Mouse (Mus musculus) myocyte (in vitro differentiated cells): ENCODE results near the gene Pskh1. TPM values are rescaled to one million over a fixed set of nuclear protein-coding genes. Genes with fewer than 3 reads are reported as not detected.

Experiments
- H3K27me3 ChIP-seq: one replicate; pipeline ENCODE4 v1.6.1; 2011; ENCODE audit not compliant: control insufficient read depth, insufficient read depth, insufficient read length
- H3K36me3 ChIP-seq: one replicate; pipeline ENCODE4 v1.6.1; 2011; ENCODE audit not compliant: control insufficient read depth, insufficient read depth
- H3K4me2 ChIP-seq: one replicate; pipeline ENCODE4 v1.6.1; 2011; ENCODE audit warnings: low read depth, control low read depth
- H3K4me3 ChIP-seq: one replicate; pipeline ENCODE4 v1.5.1; 2011; ENCODE audit warnings: mild to moderate bottlenecking, control low read depth, moderate library complexity
- H3K79me2 ChIP-seq: one replicate; pipeline ENCODE4 v1.6.1; 2011; ENCODE audit not compliant: control insufficient read depth, insufficient read depth
- H3ac ChIP-seq: one replicate; pipeline ENCODE4 v1.6.1; 2011; ENCODE audit not compliant: control insufficient read depth, insufficient read length
- CEBPB ChIP-seq: IDR thresholded peaks from 2 replicates; pipeline ENCODE4 v1.6.1; 2011; ENCODE audit warnings: mild to moderate bottlenecking, moderate library complexity; ENCODE audit not compliant: poor library complexity, insufficient read depth, severe bottlenecking
- E2F4 ChIP-seq: IDR thresholded peaks from one replicate; pipeline ENCODE4 v1.6.1; 2011; ENCODE audit warnings: mild to moderate bottlenecking, control low read depth, moderate library complexity; ENCODE audit not compliant: insufficient read depth
- MAX ChIP-seq: IDR thresholded peaks from one replicate; pipeline ENCODE4 v1.6.1; 2011; ENCODE audit warnings: low read depth, mild to moderate bottlenecking, control low read depth
- MYOD1 ChIP-seq, 3 experiments: IDR thresholded peaks; one replicate each; pipeline ENCODE4 v1.6.1; 2011; ENCODE audit warnings: control low read depth in 2 of 3, low read depth in 2 of 3, mild to moderate bottlenecking in 2 of 3, moderate library complexity in 1 of 3; ENCODE audit not compliant: insufficient read length in 2 of 3, control insufficient read depth in 1 of 3
- MYOG ChIP-seq, 3 experiments: IDR thresholded peaks; one replicate each; pipeline ENCODE4 v1.6.1; 2011; ENCODE audit warnings: control low read depth in 2 of 3, low read depth in 2 of 3, mild to moderate bottlenecking in 2 of 3; ENCODE audit not compliant: insufficient read length in 2 of 3, control insufficient read depth in 1 of 3, insufficient read depth in 1 of 3
- POLR2A ChIP-seq: IDR thresholded peaks from one replicate; pipeline ENCODE4 v1.6.1; 2011; ENCODE audit warnings: low read depth, mild to moderate bottlenecking, control low read depth, moderate library complexity; ENCODE audit not compliant: insufficient read length
- POLR2AphosphoS2 ChIP-seq: IDR thresholded peaks from one replicate; pipeline ENCODE4 v1.6.1; 2011; ENCODE audit warnings: low read depth, control low read depth; ENCODE audit not compliant: insufficient read length
- REST ChIP-seq: IDR thresholded peaks from one replicate; pipeline ENCODE4 v1.6.1; 2011; ENCODE audit warnings: mild to moderate bottlenecking, control low read depth, moderate library complexity; ENCODE audit not compliant: insufficient read depth, insufficient read length
- SRF ChIP-seq: IDR thresholded peaks from one replicate; pipeline ENCODE4 v1.6.1; 2011; ENCODE audit warnings: low read depth; ENCODE audit not compliant: control insufficient read depth, insufficient read length
- TCF12 ChIP-seq: IDR thresholded peaks from one replicate; pipeline ENCODE4 v1.6.1; 2011; ENCODE audit warnings: mild to moderate bottlenecking, control low read depth; ENCODE audit not compliant: poor library complexity, insufficient read depth, severe bottlenecking
- TCF3 ChIP-seq: IDR thresholded peaks from one replicate; pipeline ENCODE4 v1.6.1; 2011; ENCODE audit warnings: low read depth, control low read depth; ENCODE audit not compliant: insufficient read length
- USF1 ChIP-seq: IDR thresholded peaks from one replicate; pipeline ENCODE4 v1.6.1; 2011; ENCODE audit warnings: low read depth, mild to moderate bottlenecking, control low read depth, moderate library complexity
- polyA plus RNA-seq: library from polyadenylated mRNA; unstranded; fragments of >200 nt; fragmentation: generic; extraction: Trizol; gene quantifications from one replicate; pipeline ENCODE4 v1.2.1, GENCODE M21; 2012; ENCODE audit warnings: missing spikeins

Gene Pskh1
- polyA plus RNA-seq, 1 experiment: 16.1 TPM

- Histone ChIP-seq H3K4me2 (peak within 1 kb of the TSS; percentile 54), H3K79me2 (peaks cover 44% of the 10 kb centered on the region), H3ac (peak within 1 kb of the TSS; percentile 7), H3K36me3 (no peaks in the 10 kb centered on the region), H3K4me3 (peak within 1 kb of the TSS; percentile 57), H3K27me3 (no peaks in the 10 kb centered on the region)
- TF ChIP-seq MYOD1 (IDR thresholded peaks at IDR 0.05; ENCODE audit: control insufficient read depth in 1 of 3, insufficient read length in 2 of 3, low read depth in 2 of 3): no peak
- no peak for TF ChIP-seq REST
- no peak for TF ChIP-seq TCF3
- no peak for TF ChIP-seq TCF12
- TF ChIP-seq E2F4: no peak
- no peak for TF ChIP-seq SRF
- TF ChIP-seq USF1: no peak
- TF ChIP-seq MAX: no peak
- no peak for TF ChIP-seq MYOG (IDR thresholded peaks at IDR 0.05; ENCODE audit: control insufficient read depth in 1 of 3, insufficient read depth in 1 of 3, insufficient read length in 2 of 3, low read depth in 2 of 3)
- TF ChIP-seq CEBPB: no peak
- TF ChIP-seq POLR2A: no peak
Measured at GRCm38 (mm10) chr8:105853178-105853577, 47.1 kb upstream of the Pskh1 start, which contains the start of gene Cenpt. Gene Cenpt (minus strand): TSS chr8:105853278.

GRCm38 (mm10) chr8:105854303-105854702 is 45.9 kb upstream of the Pskh1 start:
- TF ChIP-seq MYOG (IDR thresholded peaks at IDR 0.05; ENCODE audit: control insufficient read depth in 1 of 3, insufficient read depth in 1 of 3, insufficient read length in 2 of 3, low read depth in 2 of 3) (no peak), POLR2AphosphoS2 (no peak), POLR2A (no peak), REST (no peak), USF1 (no peak), E2F4 (no peak), MYOD1 (IDR thresholded peaks at IDR 0.05; ENCODE audit: control insufficient read depth in 1 of 3, insufficient read length in 2 of 3, low read depth in 2 of 3) (no peak), TCF12 (no peak), MAX (no peak), CEBPB (no peak), SRF (no peak)
- Histone ChIP-seq H3ac (peak overlapping the region; percentile 86), H3K36me3 (no peaks in the 10 kb centered on the region), H3K27me3 (no peaks in the 10 kb centered on the region), H3K4me2 (peak overlapping the region; percentile 54), H3K4me3 (peak overlapping the region; percentile 76), H3K79me2 (peaks cover 55% of the 10 kb centered on the region)

GRCm38 (mm10) chr8:105854715-105855216 is 45.5 kb upstream of the Pskh1 start, which contains the start of gene Thap11:
Gene Thap11 (plus strand): TSS chr8:105855132.
- Histone ChIP-seq H3K4me2 (peak within 1 kb of the TSS; percentile 95), H3K4me3 (peak within 1 kb of the TSS; percentile 76), H3ac (peak within 1 kb of the TSS; percentile 86), H3K79me2 (peaks cover 57% of the 10 kb centered on the region), H3K36me3 (no peaks in the 10 kb centered on the region), H3K27me3 (no peaks in the 10 kb centered on the region)
- TF ChIP-seq MAX (no peak), TCF3 (no peak), TCF12 (no peak), E2F4 (no peak), CEBPB (no peak), USF1 (no peak), MYOD1 (IDR thresholded peaks at IDR 0.05; ENCODE audit: control insufficient read depth in 1 of 3, insufficient read length in 2 of 3, low read depth in 2 of 3) (no peak), REST (no peak), MYOG (IDR thresholded peaks at IDR 0.05; ENCODE audit: control insufficient read depth in 1 of 3, insufficient read depth in 1 of 3, insufficient read length in 2 of 3, low read depth in 2 of 3) (peak in 1 of 3 experiments; percentile 3), SRF (no peak), POLR2A (peak; percentile 66), POLR2AphosphoS2 (peak; percentile 66)

GRCm38 (mm10) chr8:105855248-105856167 is 44.7 kb upstream of the Pskh1 start:
- H3K4me2 ChIP-seq: peak overlapping the region; percentile 95
- TF ChIP-seq REST (no peak), POLR2A (no peak), MAX (no peak), CEBPB (no peak), E2F4 (no peak), MYOD1 (IDR thresholded peaks at IDR 0.05; ENCODE audit: control insufficient read depth in 1 of 3, insufficient read length in 2 of 3, low read depth in 2 of 3) (peak in 2 of 3 experiments; percentile 14 to 61), MYOG (IDR thresholded peaks at IDR 0.05; ENCODE audit: control insufficient read depth in 1 of 3, insufficient read depth in 1 of 3, insufficient read length in 2 of 3, low read depth in 2 of 3) (peak in 1 of 3 experiments; percentile 36), TCF3 (no peak), SRF (peak; percentile 14), USF1 (no peak), TCF12 (no peak), POLR2AphosphoS2 (no peak)
- no peaks in the 10 kb centered on the region for H3K27me3 ChIP-seq
- peaks cover 51% of the 10 kb centered on the region for H3K79me2 ChIP-seq
- H3ac ChIP-seq: peak overlapping the region; percentile 86
- no peaks in the 10 kb centered on the region for H3K36me3 ChIP-seq
- H3K4me3 ChIP-seq: peak overlapping the region; percentile 76
